Mouse (Mus musculus) lung, postnatal 14 days (tissue): ENCODE measurements around the gene Sox18.

Source experiments
- DNase-seq: peaks from one replicate; pipeline ENCODE4 v3.0.0; 2021

Sox18 gene

DNA sequence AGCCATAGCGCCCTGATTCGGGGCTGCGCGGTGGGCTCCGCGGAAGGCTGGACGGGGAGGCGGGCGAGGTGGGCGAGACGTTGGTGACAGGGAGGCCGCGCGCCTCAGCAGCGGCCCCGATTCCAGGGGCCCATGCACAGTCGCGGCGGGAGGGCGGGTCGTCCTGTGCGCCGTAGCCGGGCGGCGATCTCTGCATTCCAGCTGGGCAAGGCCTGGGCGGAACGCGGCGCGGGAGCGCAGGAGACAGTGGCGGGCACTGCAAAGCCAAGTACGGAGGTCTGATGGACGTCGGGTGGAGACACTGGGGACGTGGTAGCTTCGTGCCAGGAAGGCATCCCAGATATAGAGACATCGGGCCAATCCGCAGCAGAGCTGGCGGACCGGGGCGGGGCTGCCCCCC lies at the start of gene Sox18:
Gene Sox18, minus strand, starts transcription at position 315 of the 400 bp plus-strand sequence.
- DNase-seq: peak; percentile 82

DNA sequence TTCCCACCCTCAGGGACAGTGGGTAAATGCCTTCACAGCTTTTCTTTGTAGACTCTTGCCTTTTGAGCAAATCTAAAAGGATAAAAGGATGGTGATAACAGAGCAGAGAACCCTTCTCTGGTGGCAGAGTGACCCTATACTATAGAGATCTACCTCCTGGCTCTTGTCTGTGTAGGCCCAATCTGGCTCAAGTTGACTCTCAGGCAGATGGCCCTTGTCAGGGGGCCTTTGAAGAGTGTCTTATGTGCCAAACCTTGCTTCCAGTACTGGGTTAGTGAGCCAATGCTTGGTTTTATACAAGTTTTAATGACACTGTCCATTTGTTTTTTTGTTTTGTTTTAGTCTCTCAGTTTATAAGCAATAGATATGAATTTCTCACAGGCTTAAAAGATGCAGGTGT lies 49.8 kb upstream of the Sox18 start:
- DNase-seq: no peak

DNA sequence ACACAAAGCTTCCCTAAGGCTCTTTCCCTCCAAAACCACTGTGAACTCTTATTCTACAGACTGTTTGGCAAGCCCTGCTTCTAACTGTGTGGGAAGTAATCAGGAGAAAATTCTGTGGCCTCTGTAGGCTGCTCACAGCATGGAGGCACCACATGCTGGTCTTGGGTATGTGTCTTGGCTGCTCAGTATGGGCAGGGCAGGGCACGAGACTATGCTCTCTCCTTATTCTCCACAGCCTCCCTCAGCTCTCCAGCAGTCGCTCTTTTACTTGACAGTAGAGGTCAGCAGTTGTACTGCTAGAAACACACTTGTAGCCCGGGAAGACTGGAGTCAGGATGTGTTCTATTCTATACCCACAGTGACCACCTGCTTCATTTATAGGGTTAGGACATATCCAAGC lies 48.6 kb upstream of the Sox18 start:
- no peak for DNase-seq

DNA sequence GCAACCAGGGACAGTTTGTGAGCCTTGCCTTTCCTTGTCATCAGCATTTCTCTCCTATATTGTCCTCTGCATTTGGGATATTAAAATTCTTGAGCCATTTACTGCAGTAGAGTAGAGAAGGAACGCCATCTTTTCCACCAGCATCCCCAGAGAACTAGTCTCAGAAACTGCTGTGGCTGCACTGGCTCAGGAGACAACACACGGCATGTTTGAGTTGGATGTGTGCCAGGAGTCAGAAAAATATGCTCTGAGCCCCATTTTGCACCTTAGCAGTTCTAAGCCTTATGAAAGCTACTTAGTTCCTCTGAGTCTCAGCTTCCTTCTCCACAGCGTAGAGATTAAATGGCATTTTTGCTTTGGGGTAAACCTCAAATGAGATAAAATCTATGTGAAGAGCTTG lies 45.6 kb upstream of the Sox18 start:
- no peak for DNase-seq

DNA sequence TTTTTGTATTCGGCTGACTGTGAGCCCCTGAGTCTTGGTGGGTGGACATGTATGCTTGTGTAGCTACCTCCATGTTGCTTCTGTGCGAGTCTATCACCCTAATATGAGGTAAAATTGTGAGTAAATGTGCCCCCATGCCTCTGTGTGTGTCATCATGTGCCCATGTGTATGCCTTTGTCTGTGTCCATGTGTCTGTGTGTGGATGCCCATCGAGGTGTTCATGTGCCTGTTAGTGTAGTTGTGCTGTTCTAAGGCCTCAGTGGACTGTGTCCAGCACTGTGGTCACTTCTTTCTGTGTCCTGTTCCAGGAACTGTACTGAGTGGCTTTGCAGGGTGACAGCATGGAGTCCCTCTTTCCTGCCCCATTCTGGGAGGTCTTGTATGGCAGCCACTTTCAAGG lies 43.9 kb upstream of the Sox18 start:
- DNase-seq: no peak

DNA sequence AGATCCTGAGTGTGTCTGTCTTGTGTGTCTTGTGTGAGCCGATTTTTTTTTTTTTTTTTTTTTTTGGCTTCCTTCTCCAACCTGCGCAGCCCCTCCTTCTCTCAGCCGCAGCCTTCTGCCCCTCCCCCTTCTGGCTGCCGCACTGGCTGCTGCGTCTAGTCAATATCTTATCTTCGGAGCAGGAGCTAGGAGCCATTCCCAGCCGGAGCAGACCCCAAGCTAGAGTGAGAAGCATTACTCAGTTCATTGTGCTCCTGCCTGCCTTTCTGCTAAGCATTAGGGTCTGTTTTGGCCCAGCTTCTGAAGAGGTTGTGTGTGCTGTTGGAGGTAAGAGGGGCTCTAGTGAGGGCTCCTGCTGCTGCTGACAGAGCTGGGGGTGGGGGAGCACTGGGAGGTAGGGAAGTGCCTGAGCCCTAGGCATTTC lies 43.5 kb upstream of the Sox18 start, which contains the start of gene Oprl1:
Gene Oprl1, plus strand, starts transcription at position 114 of the 424 bp plus-strand sequence.
- no peak for DNase-seq

DNA sequence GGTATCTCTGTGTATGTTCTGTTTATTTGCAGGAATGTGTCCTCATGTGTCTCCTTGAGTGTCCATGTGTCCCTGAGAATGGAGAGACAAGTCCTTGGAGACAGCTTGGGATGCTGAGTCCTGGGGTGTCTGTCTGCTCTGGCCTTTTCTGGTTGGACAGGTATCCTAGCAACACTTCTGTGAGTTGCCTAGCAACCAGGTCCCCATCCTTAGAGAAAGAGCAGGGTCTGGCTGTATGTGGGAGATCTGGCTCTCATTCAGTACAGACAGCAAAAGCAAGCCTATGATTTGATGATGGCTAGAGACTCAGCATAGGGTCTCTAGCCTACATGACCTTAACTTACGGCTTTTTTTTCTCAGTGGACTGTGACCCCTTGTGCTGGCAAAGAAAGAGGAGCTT lies 42.3 kb upstream of the Sox18 start:
- DNase-seq: no peak

DNA sequence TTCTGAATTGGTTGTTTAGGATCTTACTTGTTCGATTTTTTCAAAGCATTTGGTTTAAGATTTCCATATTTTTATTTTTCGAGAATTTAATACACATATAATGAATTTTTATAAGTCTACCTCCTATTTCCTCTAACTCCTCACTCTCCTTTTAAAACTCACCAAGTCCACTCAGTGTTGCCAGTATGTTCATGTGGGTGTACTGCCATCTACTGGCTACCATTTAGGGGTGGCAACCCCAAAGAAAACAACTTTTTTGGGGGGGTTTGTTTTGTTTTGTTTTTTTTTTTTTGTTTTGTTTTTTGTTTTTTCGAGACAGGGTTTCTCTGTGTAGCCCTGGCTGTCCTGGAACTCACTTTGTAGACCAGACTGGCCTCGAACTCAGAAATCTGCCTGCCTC lies 35.2 kb upstream of the Sox18 start:
- peak; percentile 28 for DNase-seq

DNA sequence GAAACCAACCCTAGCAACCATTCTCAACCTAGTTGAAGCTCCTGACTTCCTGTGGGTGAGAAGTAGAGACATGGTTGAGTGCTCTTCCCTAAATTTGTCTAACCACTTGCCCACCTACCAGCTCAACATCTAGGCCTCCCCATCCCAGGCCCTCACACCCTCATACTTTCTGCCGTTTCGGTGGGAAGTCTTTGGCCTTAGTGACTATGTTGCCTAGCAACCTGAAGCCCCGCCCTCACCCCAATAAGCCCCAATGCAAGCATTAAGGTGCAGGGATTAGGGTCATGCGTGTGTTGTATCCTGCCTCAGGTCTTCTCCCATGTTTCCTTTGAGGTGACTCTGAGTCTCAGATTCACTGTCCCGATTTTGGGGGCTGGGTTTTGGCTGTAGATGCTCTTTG lies 26.8 kb upstream of the Sox18 start, which contains the start of gene Lkaaear1:
Gene Lkaaear1, minus strand, starts transcription at position 202 of the 400 bp plus-strand sequence.
- no peak for DNase-seq

DNA sequence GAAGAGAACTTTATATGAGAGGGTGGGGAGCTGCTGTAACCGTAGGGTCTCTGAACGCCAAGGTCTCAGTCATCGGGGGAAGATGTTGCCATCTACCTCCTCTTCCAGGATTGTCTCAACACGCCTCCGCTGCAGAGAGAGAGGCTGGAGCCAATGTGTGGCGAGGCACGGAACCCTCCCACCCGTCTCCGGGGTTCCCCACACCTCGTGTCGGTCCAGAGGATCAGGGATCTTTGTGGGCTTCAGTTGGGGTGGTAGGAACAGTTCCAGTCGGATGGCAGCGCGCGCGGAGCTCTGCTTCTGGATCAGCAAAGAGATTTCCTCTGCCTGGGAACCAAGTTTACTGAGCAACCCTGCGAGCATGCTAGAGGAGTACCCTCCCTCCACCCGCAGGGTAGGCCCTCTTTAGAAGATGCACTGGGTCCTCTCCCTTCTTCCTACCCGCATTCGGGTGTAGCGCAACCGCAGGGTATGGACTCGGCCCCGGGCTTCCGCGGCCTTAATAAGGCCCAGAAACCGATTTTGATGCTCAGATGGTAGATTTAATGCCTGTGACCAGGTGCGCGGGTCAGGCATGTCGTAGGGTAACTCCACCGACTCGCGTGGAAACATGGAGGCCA lies 25.5 kb upstream of the Sox18 start:
- DNase-seq: no peak

DNA sequence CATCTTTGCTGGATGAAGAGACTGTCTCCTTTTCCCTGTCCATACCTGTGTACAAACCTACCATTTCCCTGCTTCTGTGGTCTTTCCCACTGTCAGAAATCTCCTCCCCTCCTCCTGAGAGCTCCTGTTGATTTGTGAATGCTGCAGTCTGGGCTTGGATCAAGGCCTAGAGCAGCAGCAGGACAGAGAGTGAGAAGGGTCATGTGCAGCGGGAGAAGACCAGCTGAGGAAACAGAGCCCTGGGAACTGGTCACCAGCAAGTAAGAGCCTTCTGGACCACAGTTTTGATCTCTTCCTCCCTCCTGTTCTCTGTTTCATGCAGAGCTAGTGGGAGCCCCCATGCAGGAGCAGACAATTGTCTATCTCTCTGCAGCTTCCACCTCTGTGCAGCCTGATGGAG lies 24.3 kb upstream of the Sox18 start:
- DNase-seq: no peak

DNA sequence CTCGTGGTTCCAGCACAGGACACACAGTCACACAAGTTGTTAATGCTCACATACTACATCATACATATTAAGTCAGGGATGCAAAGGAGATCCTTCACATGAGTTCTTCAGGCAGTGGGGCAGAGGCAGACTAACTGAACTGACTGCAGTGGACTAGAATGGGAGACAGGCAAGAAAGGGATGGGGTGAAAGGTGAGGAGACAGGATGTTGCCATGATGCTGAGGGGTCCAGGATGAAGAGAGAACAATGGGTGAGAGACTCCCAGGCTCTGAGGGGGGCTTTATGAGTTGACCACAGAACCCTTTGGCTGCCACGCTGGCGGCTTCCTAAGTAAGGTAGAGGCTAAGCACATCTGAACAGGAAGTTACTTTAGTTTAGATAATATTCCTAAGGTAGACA lies 23.1 kb upstream of the Sox18 start:
- no peak for DNase-seq

DNA sequence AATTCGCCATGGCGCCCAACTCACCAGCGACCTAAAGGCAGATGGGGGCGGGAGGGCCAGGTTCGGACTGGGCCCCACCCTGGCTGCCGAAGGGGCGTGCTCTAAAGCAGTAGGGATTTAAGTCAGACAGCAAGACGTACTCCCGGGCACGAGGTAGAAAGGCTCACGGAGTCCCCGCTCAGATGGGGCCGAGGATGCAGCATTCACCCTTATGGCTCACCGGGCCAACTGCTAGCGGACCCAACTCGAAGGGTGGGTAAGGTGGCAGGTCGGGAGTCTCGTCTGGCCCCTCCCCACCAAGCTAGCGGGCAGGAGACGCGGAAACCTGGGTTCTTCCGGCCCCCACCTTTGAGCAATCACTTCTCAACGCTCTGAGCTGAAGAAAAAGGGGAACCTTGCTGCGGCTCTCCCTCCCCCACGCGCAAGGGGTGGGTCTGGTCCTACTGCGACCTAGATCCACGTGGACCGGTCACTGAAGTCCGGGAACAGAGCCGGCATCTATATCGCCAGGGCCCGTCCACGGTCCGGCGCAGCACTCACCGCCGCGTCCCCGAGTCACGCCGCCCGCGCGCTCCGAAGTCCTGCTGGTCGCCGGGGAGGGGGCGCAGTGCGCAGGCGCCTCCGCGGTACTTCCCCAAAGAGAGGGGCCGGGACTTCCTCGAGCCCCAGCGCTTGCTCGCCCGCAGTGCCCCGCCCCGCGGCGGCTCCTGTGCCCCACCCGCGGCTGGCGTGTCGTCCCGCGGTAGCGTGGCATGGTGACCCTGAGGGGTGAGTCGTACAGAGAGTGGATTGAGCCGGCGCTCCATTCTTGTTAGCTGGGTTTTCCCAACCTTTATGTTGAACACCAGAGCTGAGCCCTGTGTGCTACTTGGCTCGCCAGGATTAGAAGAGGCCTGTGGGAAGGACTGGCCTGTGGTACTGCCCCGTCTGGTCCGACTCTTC lies 22.2 kb upstream of the Sox18 start, which contains the start of gene Rgs19:
Gene Rgs19, minus strand, starts transcription at position 639 of the 942 bp plus-strand sequence.
- DNase-seq: peak; percentile 85

DNA sequence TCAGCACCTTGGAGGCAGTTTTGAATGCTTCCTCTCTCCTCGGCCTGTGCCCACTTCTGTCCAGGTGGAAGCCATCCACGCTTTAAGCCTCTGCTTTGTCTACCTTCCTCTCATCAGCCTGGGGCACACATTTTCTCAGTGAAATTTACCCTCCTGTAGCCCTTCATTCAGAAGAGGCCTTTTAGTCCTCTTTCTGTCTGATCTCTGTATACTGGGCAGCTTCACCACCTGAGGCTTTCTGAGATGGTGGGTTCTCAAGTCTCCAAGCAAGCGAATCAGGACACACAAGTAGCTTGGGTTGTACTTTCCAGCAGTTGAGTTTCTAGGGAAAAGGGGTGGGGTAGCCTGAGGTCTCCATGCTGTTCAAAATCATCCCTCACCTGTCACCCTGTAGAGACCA lies 20.9 kb upstream of the Sox18 start:
- DNase-seq: no peak

DNA sequence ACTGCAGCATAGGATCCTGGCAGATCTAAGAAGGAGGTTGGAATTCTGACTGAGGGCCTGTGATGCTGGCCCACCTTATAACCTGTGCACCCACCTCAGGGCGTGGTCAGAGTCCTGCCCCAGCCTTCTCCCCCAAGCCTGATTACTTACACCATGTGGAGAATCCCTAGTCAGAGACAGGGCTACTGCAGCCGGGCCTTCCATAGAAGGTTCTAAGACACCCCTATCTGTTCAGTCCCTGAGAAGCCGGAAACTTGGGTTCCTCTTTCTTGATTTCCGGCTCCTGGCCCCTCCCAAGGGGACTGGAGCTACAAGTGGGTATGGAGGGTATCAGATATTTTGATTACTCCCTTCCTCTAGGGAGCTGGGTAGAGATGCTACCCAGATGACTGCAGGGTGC lies 20.1 kb upstream of the Sox18 start:
- no peak for DNase-seq

DNA sequence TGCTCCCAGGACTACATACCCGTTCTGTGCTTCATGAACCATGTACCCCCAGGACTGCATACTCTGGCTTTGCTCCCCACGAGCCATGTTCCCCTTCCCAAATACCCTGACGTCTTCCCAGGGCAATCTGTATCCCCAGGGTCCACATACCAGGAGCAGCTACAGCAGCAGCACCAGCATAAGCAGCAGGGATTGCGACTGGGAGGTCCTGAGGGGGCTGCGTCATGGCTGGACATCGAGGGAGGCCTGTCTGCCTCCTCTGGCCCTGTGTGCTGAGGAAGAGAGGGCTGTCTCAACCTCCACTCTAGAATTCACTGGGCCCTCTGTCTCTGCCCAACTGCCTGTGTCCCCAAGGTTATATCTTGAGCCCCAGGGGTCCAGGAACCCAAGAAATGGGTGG lies 19.6 kb upstream of the Sox18 start:
- DNase-seq: no peak

DNA sequence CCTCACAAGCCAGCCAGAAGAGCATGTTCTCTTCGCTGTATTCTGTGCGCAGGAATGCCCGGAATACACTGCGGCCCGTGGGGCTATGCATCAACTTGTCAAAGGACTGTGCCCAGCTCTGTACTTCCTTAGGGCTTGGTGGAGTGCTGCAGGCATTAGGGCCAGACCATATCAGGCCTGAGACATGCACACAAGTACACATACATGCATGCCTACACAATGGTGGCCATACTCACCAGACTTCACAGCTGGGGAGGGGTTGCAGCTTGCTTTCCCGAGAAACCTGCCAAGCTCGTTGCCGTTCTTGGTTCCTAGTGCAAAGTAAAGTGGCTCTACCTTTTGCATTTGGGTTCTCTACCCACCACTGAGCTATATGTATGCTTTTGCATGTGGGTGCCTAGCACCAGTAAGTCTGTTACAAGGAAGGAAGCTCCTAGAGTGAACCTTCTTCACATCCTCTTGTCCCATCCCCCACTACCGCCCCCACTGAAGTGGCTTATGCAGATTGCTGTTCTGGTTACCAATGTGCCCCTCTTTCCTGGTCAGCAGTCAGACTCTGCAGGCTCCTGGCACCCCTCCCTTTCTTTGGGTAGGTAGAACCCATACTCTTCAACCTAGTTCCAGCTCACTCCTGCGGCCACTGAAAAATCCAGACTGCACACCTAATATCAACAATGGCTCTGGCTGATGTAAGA lies 18.2 kb upstream of the Sox18 start:
- no peak for DNase-seq

DNA sequence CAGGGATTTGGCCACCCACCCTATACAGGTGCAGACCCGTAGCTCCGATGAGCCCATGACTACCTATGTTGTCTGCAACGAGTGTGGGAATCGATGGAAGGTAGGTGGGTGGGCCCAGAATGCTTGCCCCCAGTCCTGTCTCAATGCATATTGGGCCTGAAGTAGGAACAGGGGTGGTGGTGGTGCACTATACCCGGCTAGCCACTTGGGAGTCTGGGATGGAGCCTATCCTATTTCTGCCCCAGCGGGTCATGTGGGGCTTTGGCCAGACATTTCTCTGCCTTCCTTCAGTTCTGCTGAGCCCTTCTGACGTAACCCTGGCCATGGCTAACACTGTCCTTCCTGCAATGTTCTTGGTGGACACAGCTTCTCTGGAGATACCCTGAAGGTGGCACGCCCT lies 16.1 kb upstream of the Sox18 start:
- no peak for DNase-seq

DNA sequence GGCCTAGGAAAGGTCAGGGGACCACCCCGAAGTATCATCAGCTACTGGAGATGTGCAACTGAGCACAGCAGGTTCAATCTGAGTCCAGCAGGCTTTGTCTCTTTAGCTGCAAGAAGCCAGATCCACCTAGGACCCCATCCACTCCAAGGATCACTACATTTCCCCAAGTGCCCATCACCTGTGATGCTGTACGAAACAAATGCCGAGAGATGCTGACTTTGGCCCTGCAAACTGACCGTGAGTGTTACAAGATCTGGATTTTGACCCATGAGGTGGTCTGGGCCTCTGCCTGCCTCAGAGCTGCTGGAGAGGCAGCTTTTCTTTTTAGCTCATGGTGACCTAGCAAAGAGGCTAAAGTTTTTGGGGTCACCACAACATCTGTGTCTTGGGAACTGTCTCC lies 14.2 kb upstream of the Sox18 start:
- no peak for DNase-seq

DNA sequence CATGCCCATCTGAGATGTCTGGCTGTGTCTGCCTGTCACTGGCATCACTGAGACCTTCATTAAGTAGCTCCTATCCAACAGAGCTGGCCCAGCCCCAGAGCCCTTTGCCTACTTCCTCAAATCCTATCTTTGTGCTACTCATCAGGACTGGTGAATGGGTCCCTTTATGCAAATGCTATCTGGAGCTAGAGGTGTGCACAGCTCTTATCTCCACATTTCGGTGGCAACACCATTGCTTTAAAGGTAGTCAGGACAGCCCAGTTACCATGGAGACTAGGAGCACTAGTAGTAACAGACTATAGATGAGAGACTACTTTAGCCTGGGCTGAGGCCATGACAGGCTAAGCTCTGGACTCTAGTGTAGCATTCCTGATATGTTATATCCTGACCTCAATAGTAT lies 13.3 kb upstream of the Sox18 start:
- DNase-seq: no peak

DNA sequence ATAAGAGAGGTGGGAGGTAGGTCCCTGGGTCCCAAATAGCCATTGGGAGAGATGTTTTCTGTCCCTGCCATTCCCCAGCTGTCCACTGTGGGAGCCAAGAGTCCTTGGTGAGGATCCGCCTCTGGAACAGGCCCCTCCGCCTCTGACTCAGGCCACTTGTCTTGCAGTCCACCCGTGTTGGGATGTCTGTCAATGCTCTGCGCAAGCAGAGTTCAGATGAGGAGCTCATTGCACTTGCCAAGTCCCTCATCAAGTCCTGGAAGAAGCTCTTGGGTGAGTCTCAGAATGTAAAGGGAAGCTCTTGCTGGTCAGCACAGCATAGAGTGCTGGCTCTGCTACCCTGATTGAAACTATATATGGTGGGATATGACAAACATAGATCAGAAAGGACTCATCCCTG lies 11.9 kb upstream of the Sox18 start:
- no peak for DNase-seq

DNA sequence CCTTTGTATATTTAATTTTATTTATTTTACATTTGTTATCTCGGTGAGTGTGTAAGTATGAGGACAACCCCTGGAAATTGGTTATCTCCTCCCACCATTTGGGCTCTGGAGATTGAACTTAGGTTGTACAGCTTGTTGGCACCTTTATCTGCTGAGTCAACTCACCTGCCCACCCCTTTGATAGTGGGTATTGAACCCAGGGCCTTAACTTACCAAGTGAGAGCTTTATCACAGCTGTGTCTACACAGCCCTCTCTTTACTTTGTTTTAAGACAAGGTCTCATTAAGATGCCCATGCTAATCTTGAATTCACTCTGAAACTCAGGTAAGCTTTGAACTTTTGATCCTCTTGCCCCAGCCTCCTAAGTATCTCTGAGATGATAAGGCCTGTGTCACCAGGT lies 10.5 kb upstream of the Sox18 start:
- DNase-seq: no peak

DNA sequence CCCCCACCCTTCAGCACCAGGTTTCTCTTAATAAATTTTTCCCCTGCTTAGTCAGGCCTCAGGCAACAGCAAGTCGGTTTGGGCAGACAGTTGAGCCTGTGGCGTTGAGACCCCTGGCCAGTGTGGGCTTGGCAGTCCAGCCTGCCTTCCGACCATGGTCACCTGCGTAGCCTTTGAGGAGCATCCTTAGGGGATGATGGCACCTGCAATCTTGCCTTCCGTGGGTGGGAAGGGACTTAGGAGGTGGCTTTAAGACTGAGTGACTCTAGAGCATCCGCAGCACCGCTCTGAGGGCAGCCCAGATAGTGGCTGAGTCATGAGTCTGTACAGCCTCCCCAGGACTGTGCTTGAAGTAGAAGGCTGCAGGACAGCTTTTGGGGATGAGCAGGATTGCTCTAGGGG lies 9.3 kb upstream of the Sox18 start:
- DNase-seq: no peak
